Mouse (Mus musculus): Measurements from ENCODE around the gene Lrrc29. TPM values are rescaled to one million over a fixed set of nuclear protein-coding genes. Genes with fewer than 3 reads are reported as not detected.

The Lrrc29 gene
- polyA plus RNA-seq, 1 experiment from 2014 or later, result 1.2 TPM

DNA sequence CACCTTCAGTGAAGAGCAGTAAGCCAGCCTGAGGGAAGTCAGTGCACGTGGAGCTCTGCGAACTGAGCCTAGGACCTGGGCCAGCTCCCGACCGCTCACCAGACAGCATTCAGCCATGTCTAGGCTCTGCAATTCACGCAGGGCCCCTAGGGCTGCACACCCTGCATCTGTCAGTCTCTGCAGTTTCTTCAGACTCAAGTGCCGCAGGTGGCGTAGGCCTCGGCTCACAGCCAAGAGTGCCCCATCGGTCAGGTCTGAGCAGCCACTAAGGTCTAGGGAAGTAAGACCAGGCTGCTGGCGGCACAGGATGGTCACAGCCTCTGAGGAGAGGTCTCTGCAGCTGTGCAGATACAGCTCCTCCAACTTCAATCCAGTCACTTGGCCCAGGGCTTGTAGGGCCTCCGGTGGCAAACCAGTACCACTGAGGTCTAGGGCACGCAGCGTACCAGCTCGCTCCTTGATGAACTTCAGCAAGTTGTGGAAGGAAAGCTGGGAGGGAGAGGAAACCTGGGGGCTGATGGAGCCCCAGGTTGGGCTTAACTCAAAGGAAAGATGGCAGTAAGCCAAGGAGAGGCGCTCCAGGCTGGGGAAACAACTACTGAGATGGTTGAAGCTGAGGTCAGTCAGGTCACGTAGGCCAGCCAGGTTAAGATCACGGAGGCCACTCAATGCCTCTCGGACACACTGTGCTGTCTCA lies 10.9 kb downstream of the Lrrc29 start:
- no peaks in the 10 kb centered on the region for H3K27me3 ChIP-seq
- no peak overlapping the region for H3K9ac ChIP-seq
- peaks cover 95% of the 10 kb centered on the region for H3K36me3 ChIP-seq
- no peak overlapping the region for H3K4me2 ChIP-seq
- H3K27ac ChIP-seq (replicated peaks), result no peak overlapping the region
- no peak for ATAC-seq (ENCODE audit: low read depth)
- no peaks in the 10 kb centered on the region for H3K9me3 ChIP-seq
- 92% methylated on average over 18 of the region's 18 CpGs for WGBS
- H3K4me1 ChIP-seq (replicated peaks), result no peaks in the 10 kb centered on the region
- no peak overlapping the region for H3K4me3 ChIP-seq

DNA sequence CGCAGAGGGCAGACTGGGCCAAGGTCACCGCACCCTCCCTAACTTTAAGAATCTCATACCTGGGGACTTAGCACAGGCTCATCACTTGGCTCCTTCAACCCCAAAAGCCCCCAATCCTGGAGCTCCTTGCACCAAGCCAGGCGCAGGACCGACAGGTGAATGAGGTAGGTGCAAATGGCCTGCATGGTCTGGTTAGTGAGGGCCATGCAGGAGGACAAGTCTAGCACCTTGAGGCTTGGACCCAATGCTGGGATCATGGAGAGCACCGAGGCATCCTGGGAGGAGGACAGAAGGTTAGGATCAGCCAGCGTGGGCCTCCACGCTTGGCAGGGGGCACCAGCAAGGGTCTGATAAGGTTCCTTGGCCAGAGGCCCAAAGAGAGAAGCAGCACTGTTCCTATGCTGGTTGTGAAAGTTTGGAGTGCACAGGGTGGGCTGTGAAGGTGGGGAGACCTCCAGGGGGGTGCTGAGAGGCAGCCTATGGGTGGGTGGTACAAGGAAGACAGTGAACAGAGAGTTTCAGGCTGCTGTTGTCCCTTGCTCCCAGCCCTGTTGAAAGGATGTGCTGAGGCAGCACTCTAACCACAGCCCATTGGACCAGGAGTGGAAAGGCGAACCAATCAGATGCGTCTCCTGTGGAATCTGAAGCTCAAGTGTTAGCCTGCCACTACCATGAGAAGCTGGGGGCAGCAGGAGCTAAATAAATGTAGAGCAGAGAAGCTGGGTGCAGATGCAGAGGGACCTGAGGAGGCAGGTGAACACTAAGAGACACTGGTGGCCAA lies 12.3 kb downstream of the Lrrc29 start:
- Histone ChIP-seq H3K36me3 (peaks cover 93% of the 10 kb centered on the region), H3K4me3 (no peak overlapping the region), H3K9me3 (no peaks in the 10 kb centered on the region), H3K9ac (no peak overlapping the region), H3K27ac (replicated peaks) (no peak overlapping the region), H3K4me1 (replicated peaks) (no peaks in the 10 kb centered on the region), H3K4me2 (no peak overlapping the region), H3K27me3 (no peaks in the 10 kb centered on the region)
- WGBS, result 81% methylated on average over 9 of the region's 9 CpGs
- ATAC-seq (ENCODE audit: low read depth), result 0 out of 2 replicates have a peak, but pooled peaks have one; percentile 34

DNA sequence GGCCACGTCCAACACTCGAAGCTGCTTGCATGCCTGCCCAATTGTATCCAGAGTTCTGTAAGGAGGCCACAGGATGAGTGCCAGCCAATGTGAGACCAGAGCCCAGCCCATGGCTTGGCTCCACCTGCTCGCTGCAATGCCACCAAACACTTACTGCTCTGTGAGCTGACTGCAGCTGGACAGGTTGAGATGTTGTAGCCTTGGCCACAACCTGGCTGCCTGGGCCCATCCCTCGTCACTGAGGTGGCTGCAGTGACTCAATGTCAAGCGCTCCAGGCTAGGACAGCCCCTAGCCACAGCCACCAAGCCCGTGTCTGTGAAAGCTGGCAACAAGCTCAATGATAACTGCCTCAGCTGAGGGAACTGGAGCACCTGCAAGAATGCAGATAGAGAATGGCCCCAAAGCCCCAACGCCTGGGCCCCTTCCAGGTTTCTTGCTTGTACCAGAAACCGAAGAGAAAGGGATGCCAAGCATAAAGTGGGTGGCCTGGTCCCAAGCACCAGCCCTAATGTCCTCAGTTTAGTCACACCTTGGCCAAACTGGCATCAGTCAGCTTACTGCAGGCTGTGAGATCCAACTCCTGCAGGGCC lies 13.1 kb downstream of the Lrrc29 start:
- 88% methylated on average over 8 of the region's 8 CpGs for WGBS
- Histone ChIP-seq H3K4me1 (replicated peaks) (no peaks in the 10 kb centered on the region), H3K4me3 (no peak overlapping the region), H3K9ac (no peak overlapping the region), H3K27me3 (no peaks in the 10 kb centered on the region), H3K36me3 (peaks cover 93% of the 10 kb centered on the region), H3K9me3 (no peaks in the 10 kb centered on the region), H3K27ac (replicated peaks) (no peak overlapping the region), H3K4me2 (no peak overlapping the region)
- no peak for ATAC-seq (ENCODE audit: low read depth)

DNA sequence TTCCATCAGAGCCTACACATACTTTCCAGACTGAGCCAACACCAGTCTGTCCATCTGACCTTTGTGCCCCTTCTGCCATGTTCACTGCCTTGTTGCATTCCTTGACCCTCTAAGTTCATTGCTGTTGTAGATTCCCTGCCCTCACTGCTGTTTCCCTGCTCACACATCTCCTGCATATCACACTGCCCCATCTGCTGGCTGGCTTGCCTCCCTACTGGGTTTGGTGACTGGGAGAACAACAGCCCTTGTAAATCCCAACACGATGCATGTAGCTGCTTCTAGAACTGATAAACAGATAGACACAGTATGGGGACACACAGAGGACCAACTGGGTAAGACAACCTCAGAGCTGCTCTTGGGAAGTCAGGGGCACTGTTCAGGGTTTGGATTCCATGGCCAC lies 14.4 kb downstream of the Lrrc29 start:
- H3K4me1 ChIP-seq (replicated peaks), result no peaks in the 10 kb centered on the region
- no peak for ATAC-seq (ENCODE audit: low read depth)
- no peak overlapping the region for H3K4me2 ChIP-seq
- WGBS, result 96% methylated on average over 1 of the region's 1 CpGs
- H3K36me3 ChIP-seq, result peaks cover 96% of the 10 kb centered on the region
- no peaks in the 10 kb centered on the region for H3K27me3 ChIP-seq
- no peaks in the 10 kb centered on the region for H3K9me3 ChIP-seq
- no peak overlapping the region for H3K27ac ChIP-seq (replicated peaks)
- no peak overlapping the region for H3K9ac ChIP-seq
- no peak overlapping the region for H3K4me3 ChIP-seq

DNA sequence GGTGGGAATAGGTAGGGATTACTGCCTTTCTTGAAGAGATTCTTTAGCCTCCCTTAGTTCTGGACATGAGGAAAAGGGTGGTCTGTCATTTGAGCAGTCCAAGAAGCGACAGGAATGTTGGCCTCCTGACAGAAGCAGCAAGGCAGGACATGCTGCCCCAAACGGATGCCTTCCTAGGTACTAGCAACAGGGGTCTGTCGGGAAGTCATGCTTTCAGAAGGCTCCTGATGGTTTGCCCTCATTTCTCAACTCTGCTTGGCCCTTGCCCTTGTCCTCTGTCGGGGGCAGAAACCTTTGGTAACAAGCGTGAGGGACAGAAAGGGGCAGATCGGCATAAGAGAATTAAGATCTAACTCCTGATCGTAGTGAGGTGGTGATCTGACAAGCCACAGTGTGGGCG lies 16.0 kb downstream of the Lrrc29 start:
- Histone ChIP-seq H3K9me3 (no peaks in the 10 kb centered on the region), H3K4me1 (replicated peaks) (peaks cover 14% of the 10 kb centered on the region), H3K27ac (replicated peaks) (no peak overlapping the region), H3K27me3 (no peaks in the 10 kb centered on the region), H3K36me3 (peaks cover 86% of the 10 kb centered on the region), H3K4me3 (no peak overlapping the region), H3K4me2 (no peak overlapping the region), H3K9ac (no peak overlapping the region)
- no peak for ATAC-seq (ENCODE audit: low read depth)
- 92% methylated on average over 8 of the region's 8 CpGs for WGBS

DNA sequence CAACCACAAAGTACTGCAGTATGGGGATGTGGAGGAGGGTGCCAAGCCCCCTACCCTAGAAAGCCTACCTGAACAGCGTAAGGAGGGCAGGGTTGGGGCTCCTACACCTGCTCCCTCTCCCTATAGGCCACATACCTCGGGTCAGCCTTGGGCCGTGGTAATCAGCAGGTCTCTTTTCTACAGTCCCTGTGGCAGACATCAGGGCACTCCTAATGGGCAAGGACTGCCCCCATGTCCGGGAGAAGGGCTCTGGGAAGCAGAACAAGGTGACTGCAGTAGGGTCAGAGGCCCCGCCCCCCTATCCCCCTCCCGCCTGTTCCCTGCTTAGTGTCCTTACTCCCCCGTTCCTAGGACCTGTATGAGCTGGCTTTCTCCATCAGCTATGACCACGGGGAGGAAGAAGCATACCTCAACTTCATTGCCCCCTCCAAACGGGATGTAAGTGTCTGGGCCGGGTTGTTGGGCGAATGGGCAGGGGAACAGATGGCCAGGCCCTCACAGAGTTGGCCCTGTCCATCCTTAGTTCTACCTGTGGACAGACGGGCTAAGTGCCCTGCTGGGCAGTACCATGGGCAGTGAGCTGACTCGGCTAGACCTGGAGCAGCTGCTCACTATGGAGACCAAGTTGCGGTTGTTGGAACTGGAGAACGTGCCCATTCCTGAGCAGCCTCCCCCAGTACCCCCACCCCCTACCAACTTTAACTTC lies 16.8 kb downstream of the Lrrc29 start:
- no peak overlapping the region for H3K4me3 ChIP-seq
- no peak overlapping the region for H3K9ac ChIP-seq
- no peaks in the 10 kb centered on the region for H3K9me3 ChIP-seq
- peaks cover 84% of the 10 kb centered on the region for H3K36me3 ChIP-seq
- no peak overlapping the region for H3K27ac ChIP-seq (replicated peaks)
- ATAC-seq (ENCODE audit: low read depth), result no peak
- no peaks in the 10 kb centered on the region for H3K27me3 ChIP-seq
- WGBS, result 82% methylated on average over 15 of the region's 15 CpGs
- H3K4me2 ChIP-seq, result no peak overlapping the region
- peaks cover 21% of the 10 kb centered on the region for H3K4me1 ChIP-seq (replicated peaks)

DNA sequence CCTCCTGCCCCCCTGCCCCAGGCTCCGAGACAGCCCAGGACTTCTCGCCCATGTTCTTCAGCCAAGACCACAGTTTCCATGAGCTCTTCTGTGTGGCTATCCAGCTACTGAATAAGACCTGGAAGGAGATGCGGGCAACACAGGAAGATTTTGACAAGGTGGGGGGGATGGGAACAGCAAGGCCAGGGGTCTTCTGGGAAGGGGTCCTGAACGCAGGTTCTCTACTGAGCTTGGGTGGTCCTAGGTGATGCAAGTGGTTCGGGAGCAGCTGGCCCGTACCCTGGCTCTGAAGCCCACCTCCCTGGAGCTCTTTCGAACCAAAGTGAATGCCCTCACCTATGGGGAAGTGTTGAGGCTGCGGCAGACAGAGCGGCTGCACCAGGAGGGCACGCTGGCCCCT lies 17.6 kb downstream of the Lrrc29 start:
- Histone ChIP-seq H3K4me1 (replicated peaks) (peaks cover 22% of the 10 kb centered on the region), H3K36me3 (peaks cover 84% of the 10 kb centered on the region), H3K27ac (replicated peaks) (no peak overlapping the region), H3K4me2 (no peak overlapping the region), H3K27me3 (no peaks in the 10 kb centered on the region), H3K4me3 (no peak overlapping the region), H3K9ac (no peak overlapping the region), H3K9me3 (no peaks in the 10 kb centered on the region)
- ATAC-seq (ENCODE audit: low read depth), result no peak
- 97% methylated on average over 10 of the region's 10 CpGs for WGBS

DNA sequence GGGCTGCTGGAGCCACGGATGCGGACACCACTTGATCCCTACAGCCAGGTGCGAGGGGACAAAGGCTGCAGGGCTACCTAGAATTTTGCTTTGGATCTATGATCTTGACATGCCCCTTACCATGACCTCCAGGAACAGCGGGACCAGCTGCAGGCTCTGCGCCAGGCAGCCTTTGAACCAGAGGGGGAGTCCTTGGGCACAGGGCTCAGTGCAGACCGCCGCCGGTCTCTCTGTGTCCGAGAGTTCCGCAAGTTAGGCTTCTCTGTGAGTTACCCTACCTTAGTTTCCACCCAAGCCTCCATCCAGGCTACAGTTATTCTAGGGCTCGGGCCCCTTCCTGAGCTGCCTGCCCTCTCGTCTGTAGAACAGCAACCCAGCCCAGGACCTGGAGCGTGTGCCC lies 18.4 kb downstream of the Lrrc29 start:
- Histone ChIP-seq H3K4me1 (replicated peaks) (peaks cover 22% of the 10 kb centered on the region), H3K27ac (replicated peaks) (no peak overlapping the region), H3K27me3 (no peaks in the 10 kb centered on the region), H3K9ac (no peak overlapping the region), H3K4me3 (no peak overlapping the region), H3K4me2 (no peak overlapping the region), H3K9me3 (no peaks in the 10 kb centered on the region), H3K36me3 (peaks cover 84% of the 10 kb centered on the region)
- ATAC-seq (ENCODE audit: low read depth), result no peak
- WGBS, result 93% methylated on average over 13 of the region's 13 CpGs

DNA sequence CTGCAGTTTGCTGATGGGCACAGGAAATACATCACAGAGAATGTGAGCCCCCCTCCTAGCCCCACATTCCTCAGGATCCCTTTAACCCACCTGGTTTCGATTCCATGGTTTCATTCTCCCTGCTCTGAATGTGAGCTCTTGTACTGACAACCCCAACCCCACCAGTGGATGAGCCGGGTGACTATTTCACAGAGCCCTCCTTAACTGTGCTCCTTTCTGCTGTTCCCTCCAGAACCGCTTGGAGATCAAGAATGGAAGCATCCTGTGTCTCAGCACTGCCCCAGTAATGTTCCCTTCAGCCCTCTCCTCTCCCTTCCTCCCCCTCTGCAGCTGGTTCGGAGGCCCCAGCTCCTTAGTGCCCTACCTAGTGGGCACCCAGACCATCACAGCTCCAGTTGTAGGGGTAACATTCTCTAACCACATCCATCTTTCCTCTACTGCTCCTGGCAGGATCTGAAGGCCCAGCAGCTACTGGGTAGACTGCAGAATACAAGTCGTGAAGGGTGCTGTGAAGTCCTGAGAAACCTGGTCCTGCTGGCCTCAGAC lies 19.9 kb downstream of the Lrrc29 start:
- Histone ChIP-seq H3K9ac (peak overlapping the region; percentile 54), H3K27ac (replicated peaks) (peak overlapping the region; percentile 61; the same call in 1 of the 2 replicates), H3K4me1 (replicated peaks) (peaks cover 22% of the 10 kb centered on the region), H3K36me3 (peaks cover 83% of the 10 kb centered on the region), H3K27me3 (no peaks in the 10 kb centered on the region), H3K4me2 (peak overlapping the region; percentile 47), H3K4me3 (peak overlapping the region; percentile 17; the same call in 1 of the 2 replicates), H3K9me3 (no peaks in the 10 kb centered on the region)
- 52% methylated on average over 5 of the region's 5 CpGs for WGBS
- ATAC-seq (ENCODE audit: low read depth), result peak; percentile 2; the same call in 1 of the 2 replicates

DNA sequence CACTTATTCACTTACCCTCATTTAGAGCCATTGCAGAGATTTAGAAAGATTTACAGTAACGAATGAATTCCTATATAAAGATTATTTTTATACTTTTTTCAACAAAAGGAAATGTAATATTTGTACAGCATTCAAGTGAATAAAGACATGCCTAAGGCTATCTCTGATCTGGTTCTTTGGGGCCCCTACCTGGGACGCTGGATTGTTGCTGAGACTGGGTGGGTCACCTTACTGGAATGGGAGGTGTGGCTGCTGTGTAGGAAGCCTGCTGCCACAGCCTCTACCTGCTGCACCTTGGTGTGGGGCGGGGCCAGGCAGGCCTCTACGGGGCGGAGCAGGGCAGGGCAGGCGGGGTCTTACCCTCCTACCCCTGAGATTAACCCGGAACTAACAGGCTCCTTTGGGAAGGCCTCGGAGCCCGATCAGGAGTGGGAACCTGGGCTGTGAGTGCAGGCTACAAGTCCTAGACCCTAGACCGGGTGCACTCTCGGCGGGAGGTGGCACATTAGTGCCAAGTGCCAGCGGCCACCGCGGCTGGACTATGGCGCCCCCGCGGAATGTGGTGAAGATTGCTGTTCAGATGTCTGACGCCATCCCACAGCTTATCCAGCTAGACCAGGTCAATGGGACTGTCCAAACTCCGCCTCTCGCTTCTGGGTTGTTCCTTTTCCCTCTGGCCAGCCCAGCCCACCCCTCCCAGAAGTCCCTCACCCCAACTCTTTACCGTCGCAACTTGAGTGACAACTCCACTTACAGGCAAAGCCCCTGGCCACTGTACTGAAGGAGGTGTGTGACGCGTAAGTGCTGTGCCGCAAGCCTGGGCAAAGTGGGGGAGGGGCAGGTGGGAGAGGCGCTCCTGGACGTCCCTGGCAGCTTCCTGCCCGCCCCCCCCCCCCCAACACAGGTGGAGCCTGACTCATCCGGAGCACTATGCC lies 20.6 kb downstream of the Lrrc29 start, which contains the start of gene Elmo3:
Gene Elmo3 (plus strand): TSS at position 391 of the 935 bp plus-strand sequence.
- peak within 1 kb of the TSS; percentile 17; the same call in 1 of the 2 replicates for H3K4me3 ChIP-seq
- peak within 1 kb of the TSS; percentile 61 for H3K27ac ChIP-seq (replicated peaks)

More for the DNA sequence above, 20.6 kb downstream of the Lrrc29 start, which contains the start of gene Elmo3:
- Histone ChIP-seq H3K4me1 (replicated peaks) (peaks cover 22% of the 10 kb centered on the region), H3K4me2 (peak within 1 kb of the TSS; percentile 47), H3K36me3 (peaks cover 85% of the 10 kb centered on the region), H3K9ac (peak within 1 kb of the TSS; percentile 54), H3K27me3 (no peaks in the 10 kb centered on the region), H3K9me3 (no peaks in the 10 kb centered on the region)
- 11% methylated on average over 30 of the region's 30 CpGs for WGBS
- ATAC-seq (ENCODE audit: low read depth), result peak; percentile 37
